Mouse (Mus musculus): ENCODE results near the gene Reln. TPM values are rescaled to one million over a fixed set of nuclear protein-coding genes. Genes with fewer than 3 reads are reported as not detected.

Reln gene
- total and polyA plus RNA-seq, 2 experiments from 2014 or later, result 40.5 to 208 TPM

DNA sequence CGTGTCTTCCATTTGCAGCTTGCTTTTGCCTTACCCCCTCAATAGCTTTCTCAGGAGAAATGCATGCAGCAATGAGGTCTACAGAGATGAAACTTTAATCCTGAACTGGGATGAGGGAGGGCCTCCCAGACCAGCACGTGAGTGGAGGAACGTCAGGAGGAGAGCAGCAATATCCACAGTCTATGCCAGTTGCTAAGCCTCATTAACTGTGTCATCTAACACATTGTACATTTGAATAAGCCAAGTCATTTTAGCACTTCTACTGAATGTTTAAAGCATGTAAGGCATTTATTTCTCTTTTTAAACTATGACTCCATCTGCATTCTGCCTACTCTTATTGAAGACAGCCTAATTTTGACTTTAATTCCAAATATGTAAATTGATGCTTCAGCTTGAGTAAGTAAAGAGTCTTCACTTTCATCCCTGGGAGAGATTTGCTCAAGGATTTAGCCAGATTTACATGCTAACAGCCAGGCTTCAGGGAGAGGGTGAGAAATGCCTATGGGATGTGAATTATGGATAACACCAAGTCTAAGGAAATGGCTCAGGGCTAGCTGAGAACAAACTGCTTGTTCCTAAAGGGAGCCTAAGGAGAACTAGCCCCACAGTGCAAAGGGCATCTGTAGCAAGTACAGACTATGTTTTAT is 361.4 kb downstream of the Reln start:
- Histone ChIP-seq H3K36me3 (ENCODE audit: insufficient read depth) (no peaks in the 10 kb centered on the region), H3K9me3 (ENCODE audit: low read length) (no peaks in the 10 kb centered on the region), H3K4me3 (ENCODE audit: low read depth, low read length) (no peak overlapping the region), H3K27me3 (ENCODE audit: insufficient read depth, low read length) (no peaks in the 10 kb centered on the region), H3K27ac (ENCODE audit: low read depth, low read length) (no peak overlapping the region), H3K4me1 (ENCODE audit: insufficient read depth) (no peaks in the 10 kb centered on the region), H3K4me2 (ENCODE audit: low read depth) (no peak overlapping the region), H3K9ac (no peak overlapping the region)
- WGBS, result 51% methylated on average over 3 of the region's 3 CpGs
- DNase-seq, result peak; percentile 53
- TF ChIP-seq CTCF (IDR thresholded peaks at IDR 0.05; ENCODE audit: low read depth), result no peak
- ATAC-seq, result peak; percentile 89

DNA sequence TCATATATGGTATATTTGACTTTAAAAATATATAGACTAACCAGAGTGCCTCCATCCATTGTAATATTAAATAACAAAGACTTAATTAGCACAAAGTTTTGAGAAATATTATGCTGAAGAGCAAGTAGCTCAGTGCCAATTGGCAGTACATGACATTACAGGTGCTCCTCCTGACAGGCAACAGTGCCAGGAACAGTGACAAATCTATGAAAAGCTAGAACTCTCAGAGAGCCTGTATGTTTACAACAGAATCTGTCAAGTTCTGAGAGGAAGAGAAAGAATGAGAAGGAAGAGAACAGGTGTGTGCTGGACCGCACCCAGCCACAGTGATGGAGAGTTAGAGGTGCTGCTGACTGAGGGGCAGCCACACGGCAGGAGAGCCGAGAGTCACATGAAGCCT is 363.3 kb downstream of the Reln start:
- Histone ChIP-seq H3K27me3 (ENCODE audit: insufficient read depth, low read length) (no peaks in the 10 kb centered on the region), H3K9ac (no peak overlapping the region), H3K4me3 (ENCODE audit: low read depth, low read length) (no peak overlapping the region), H3K27ac (ENCODE audit: low read depth, low read length) (no peak overlapping the region), H3K9me3 (ENCODE audit: low read length) (no peaks in the 10 kb centered on the region), H3K4me2 (ENCODE audit: low read depth) (no peak overlapping the region), H3K36me3 (ENCODE audit: insufficient read depth) (no peaks in the 10 kb centered on the region), H3K4me1 (ENCODE audit: insufficient read depth) (no peaks in the 10 kb centered on the region)
- no peak for TF ChIP-seq CTCF (IDR thresholded peaks at IDR 0.05; ENCODE audit: low read depth)
- ATAC-seq (no peak), DNase-seq (no peak)
- 82% methylated on average over 3 of the region's 3 CpGs for WGBS

DNA sequence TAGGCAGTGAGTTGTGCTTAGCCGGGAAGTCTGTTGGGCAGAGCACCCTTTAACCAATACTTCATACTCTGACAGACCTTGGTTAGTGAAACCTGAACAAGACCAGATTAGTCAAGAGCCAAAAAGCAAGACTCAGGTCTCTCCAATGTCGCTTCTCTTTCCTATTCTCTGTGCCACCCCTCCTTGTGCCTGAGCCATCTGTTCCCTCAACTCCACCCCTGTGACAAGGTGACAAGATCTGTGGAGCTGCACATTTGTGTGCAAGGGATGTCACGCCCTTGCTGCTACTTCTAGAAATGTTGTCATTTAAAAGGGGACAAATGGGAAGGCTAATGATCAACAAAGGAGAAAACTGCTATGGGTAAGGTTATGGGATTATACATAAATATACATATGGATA is 364.0 kb downstream of the Reln start:
- no peaks in the 10 kb centered on the region for H3K4me1 ChIP-seq (ENCODE audit: insufficient read depth)
- H3K36me3 ChIP-seq (ENCODE audit: insufficient read depth), result no peaks in the 10 kb centered on the region
- no peaks in the 10 kb centered on the region for H3K27me3 ChIP-seq (ENCODE audit: insufficient read depth, low read length)
- no peaks in the 10 kb centered on the region for H3K9me3 ChIP-seq (ENCODE audit: low read length)
- no peak overlapping the region for H3K27ac ChIP-seq (ENCODE audit: low read depth, low read length)
- TF ChIP-seq CTCF (IDR thresholded peaks at IDR 0.05; ENCODE audit: low read depth), result no peak
- no peak overlapping the region for H3K9ac ChIP-seq
- ATAC-seq (no peak), DNase-seq (no peak)
- WGBS, result 70% methylated on average over 3 of the region's 3 CpGs
- no peak overlapping the region for H3K4me2 ChIP-seq (ENCODE audit: low read depth)
- no peak overlapping the region for H3K4me3 ChIP-seq (ENCODE audit: low read depth, low read length)

DNA sequence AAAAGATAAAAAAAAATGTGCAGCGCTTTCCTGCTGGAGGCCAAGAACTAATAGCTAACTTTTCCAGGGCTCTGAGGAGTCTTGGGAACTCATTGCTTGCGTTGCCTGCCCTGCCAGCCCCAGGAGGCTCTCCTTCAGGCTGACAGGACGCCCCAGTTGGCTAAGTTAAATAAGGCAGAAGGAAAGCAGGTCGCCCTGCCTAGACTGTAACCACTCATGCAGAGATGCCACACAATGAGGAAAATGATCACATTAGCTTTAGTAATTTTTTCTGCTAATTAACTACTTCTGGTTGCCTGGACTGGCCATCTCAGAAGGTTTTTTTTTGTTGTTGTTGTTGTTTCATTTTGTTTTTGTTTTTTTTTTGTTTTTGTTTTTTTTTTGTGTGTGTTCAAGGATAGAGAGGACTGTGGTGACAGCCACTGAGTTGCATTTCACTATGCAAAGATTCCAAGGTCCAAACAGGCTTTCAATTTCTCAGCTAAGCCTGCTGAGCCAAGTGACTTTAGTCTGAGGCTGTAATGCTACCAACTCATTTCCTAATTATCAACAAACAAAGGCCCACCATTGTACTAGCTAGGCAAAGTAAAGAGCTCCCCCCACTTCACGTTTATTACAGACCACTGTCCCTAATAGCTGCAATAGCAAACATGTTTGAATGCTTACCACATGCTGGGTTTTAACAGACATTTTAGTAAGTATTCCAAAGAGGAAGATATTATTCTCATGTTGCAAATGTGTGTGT is 371.1 kb downstream of the Reln start:
- DNase-seq, result no peak
- no peak for ATAC-seq
- Histone ChIP-seq H3K36me3 (ENCODE audit: insufficient read depth) (no peaks in the 10 kb centered on the region), H3K27ac (ENCODE audit: low read depth, low read length) (no peak overlapping the region), H3K9ac (no peak overlapping the region), H3K4me1 (ENCODE audit: insufficient read depth) (no peaks in the 10 kb centered on the region), H3K4me2 (ENCODE audit: low read depth) (no peak overlapping the region), H3K9me3 (ENCODE audit: low read length) (no peaks in the 10 kb centered on the region), H3K4me3 (ENCODE audit: low read depth, low read length) (no peak overlapping the region), H3K27me3 (ENCODE audit: insufficient read depth, low read length) (no peaks in the 10 kb centered on the region)
- WGBS, result 16% methylated on average over 5 of the region's 5 CpGs
- TF ChIP-seq CTCF (IDR thresholded peaks at IDR 0.05; ENCODE audit: low read depth), result no peak

DNA sequence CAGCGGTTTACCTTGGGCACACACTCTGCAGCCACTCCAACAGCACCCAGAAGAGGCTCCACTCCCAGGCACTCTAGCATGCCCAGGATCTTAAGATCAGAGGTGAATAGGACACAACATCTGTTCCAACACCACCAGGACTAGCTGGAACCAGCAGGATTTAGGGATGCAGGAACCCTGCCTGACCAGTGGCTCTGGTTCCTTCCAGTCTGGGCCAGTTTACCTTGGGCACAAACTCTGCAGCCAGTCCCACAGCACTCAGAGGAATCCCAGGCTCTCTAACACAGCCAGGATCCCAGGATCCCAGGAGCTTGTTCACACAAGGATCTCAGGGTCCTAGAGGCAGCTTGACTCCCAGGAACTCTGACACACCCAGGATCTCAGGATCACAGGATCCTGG is 382.7 kb downstream of the Reln start:
- WGBS, result 85% methylated on average over 1 of the region's 1 CpGs
- H3K4me2 ChIP-seq (ENCODE audit: low read depth), result no peak overlapping the region
- H3K36me3 ChIP-seq (ENCODE audit: insufficient read depth), result no peaks in the 10 kb centered on the region
- no peak for ATAC-seq
- no peak overlapping the region for H3K27ac ChIP-seq (ENCODE audit: low read depth, low read length)
- no peaks in the 10 kb centered on the region for H3K9me3 ChIP-seq (ENCODE audit: low read length)
- H3K9ac ChIP-seq, result no peak overlapping the region
- no peak for TF ChIP-seq CTCF (IDR thresholded peaks at IDR 0.05; ENCODE audit: low read depth)
- no peaks in the 10 kb centered on the region for H3K4me1 ChIP-seq (ENCODE audit: insufficient read depth)
- no peak for DNase-seq
- H3K27me3 ChIP-seq (ENCODE audit: insufficient read depth, low read length), result no peaks in the 10 kb centered on the region
- no peak overlapping the region for H3K4me3 ChIP-seq (ENCODE audit: low read depth, low read length)

DNA sequence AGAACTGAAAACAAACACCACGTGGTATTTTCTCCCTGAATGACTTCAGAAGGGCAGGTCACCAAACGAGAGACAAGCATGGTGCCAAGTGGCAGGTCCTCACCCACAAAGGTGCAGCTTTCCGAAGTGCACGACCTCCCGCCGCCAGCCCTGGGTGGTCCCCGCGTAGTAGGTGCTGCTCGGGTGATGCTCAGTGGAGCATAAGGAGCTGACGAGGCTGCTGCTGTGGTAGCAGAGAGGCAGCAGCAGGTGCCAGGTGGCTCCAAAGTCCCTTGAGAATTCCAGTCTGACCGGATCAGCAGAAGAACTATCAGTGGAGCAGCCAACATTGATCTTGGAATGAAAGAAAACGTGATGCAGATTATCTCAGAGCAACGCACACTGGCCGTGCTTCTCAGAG is 384.4 kb downstream of the Reln start:
- no peaks in the 10 kb centered on the region for H3K36me3 ChIP-seq (ENCODE audit: insufficient read depth)
- no peaks in the 10 kb centered on the region for H3K27me3 ChIP-seq (ENCODE audit: insufficient read depth, low read length)
- no peak overlapping the region for H3K4me2 ChIP-seq (ENCODE audit: low read depth)
- no peak for TF ChIP-seq CTCF (IDR thresholded peaks at IDR 0.05; ENCODE audit: low read depth)
- H3K27ac ChIP-seq (ENCODE audit: low read depth, low read length), result no peak overlapping the region
- H3K4me3 ChIP-seq (ENCODE audit: low read depth, low read length), result no peak overlapping the region
- no peak for ATAC-seq
- DNase-seq, result no peak
- H3K9ac ChIP-seq, result no peak overlapping the region
- H3K9me3 ChIP-seq (ENCODE audit: low read length), result no peaks in the 10 kb centered on the region
- 63% methylated on average over 14 of the region's 14 CpGs for WGBS
- H3K4me1 ChIP-seq (ENCODE audit: insufficient read depth), result no peaks in the 10 kb centered on the region

DNA sequence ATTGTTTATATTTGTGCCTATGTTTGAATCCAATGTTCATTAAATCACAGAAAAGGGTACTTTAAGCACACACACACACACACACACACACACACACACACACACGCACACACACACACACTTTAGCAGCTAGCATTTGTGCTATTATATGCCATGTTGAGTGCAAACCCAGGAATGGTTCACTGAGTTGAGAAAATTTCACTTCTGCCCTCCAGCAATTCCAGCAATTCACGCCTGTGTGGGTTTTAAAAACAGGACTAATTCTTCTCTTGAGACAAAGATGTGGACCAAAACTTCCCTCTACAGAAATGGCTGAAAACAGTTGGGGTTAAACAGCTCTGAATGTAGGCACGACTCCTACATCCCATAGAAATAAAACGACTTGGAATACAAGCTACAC is 386.9 kb downstream of the Reln start:
- WGBS, result 49% methylated on average over 4 of the region's 4 CpGs
- Histone ChIP-seq H3K9ac (no peak overlapping the region), H3K27ac (ENCODE audit: low read depth, low read length) (no peak overlapping the region), H3K4me3 (ENCODE audit: low read depth, low read length) (no peak overlapping the region), H3K36me3 (ENCODE audit: insufficient read depth) (no peaks in the 10 kb centered on the region), H3K27me3 (ENCODE audit: insufficient read depth, low read length) (no peaks in the 10 kb centered on the region), H3K9me3 (ENCODE audit: low read length) (no peaks in the 10 kb centered on the region), H3K4me2 (ENCODE audit: low read depth) (no peak overlapping the region), H3K4me1 (ENCODE audit: insufficient read depth) (no peaks in the 10 kb centered on the region)
- no peak for ATAC-seq
- TF ChIP-seq CTCF (IDR thresholded peaks at IDR 0.05; ENCODE audit: low read depth), result no peak
- DNase-seq, result no peak

Data from forebrain, postnatal 0 days (tissue).